Mouse (Mus musculus): ENCODE measurements around the gene Sipa1l1. TPM values are rescaled to one million over a fixed set of nuclear protein-coding genes. Genes with fewer than 3 reads are reported as not detected.

Sipa1l1 gene
- polyA plus RNA-seq, 1 experiment from 2014 or later: 4.3 TPM

GRCm38 (mm10) chr12:82306035-82306434 is 136.9 kb downstream of the Sipa1l1 start:
- Histone ChIP-seq H3K27ac (no peak overlapping the region), H3K9ac (no peak overlapping the region), H3K4me2 (no peak overlapping the region), H3K36me3 (no peaks in the 10 kb centered on the region), H3K9me3 (replicated peaks) (no peaks in the 10 kb centered on the region), H3K4me1 (replicated peaks) (no peaks in the 10 kb centered on the region), H3K4me3 (replicated peaks) (no peak overlapping the region), H3K27me3 (no peaks in the 10 kb centered on the region)
- no peak for ATAC-seq (ENCODE audit: low read depth)
- no peak for DNase-seq
- 61% methylated on average over 4 of the region's 4 CpGs for WGBS (ENCODE audit: insufficient replicate concordance)

GRCm38 (mm10) chr12:82311593-82311992 is 142.5 kb downstream of the Sipa1l1 start:
- H3K27me3 ChIP-seq: no peaks in the 10 kb centered on the region
- no peak overlapping the region for H3K27ac ChIP-seq
- H3K9me3 ChIP-seq (replicated peaks): no peaks in the 10 kb centered on the region
- H3K4me1 ChIP-seq (replicated peaks): 0 out of 2 replicates have a peak, but pooled peaks cover 3% of the 10 kb centered on the region
- no peak overlapping the region for H3K4me3 ChIP-seq (replicated peaks)
- H3K36me3 ChIP-seq: no peaks in the 10 kb centered on the region
- no peak overlapping the region for H3K9ac ChIP-seq
- no peak overlapping the region for H3K4me2 ChIP-seq
- WGBS (ENCODE audit: insufficient replicate concordance): 68% methylated on average over 2 of the region's 2 CpGs
- no peak for DNase-seq
- ATAC-seq (ENCODE audit: low read depth): no peak

GRCm38 (mm10) chr12:82312091-82312820 is 143.1 kb downstream of the Sipa1l1 start:
- ATAC-seq (ENCODE audit: low read depth) (no peak), DNase-seq (no peak)
- H3K4me3 ChIP-seq (replicated peaks): no peak overlapping the region
- 0 out of 2 replicates have a peak, but pooled peaks cover 3% of the 10 kb centered on the region for H3K4me1 ChIP-seq (replicated peaks)
- H3K9ac ChIP-seq: no peak overlapping the region
- no peaks in the 10 kb centered on the region for H3K36me3 ChIP-seq
- 66% methylated on average over 17 of the region's 17 CpGs for WGBS (ENCODE audit: insufficient replicate concordance)
- no peak overlapping the region for H3K27ac ChIP-seq
- H3K4me2 ChIP-seq: no peak overlapping the region
- H3K9me3 ChIP-seq (replicated peaks): no peaks in the 10 kb centered on the region
- H3K27me3 ChIP-seq: no peaks in the 10 kb centered on the region

- H3K36me3 ChIP-seq: no peaks in the 10 kb centered on the region
- H3K4me3 ChIP-seq (replicated peaks): no peak overlapping the region
- no peak overlapping the region for H3K9ac ChIP-seq
- H3K4me1 ChIP-seq (replicated peaks): 0 out of 2 replicates have a peak, but pooled peaks cover 3% of the 10 kb centered on the region
- H3K9me3 ChIP-seq (replicated peaks): no peaks in the 10 kb centered on the region
- H3K27me3 ChIP-seq: no peaks in the 10 kb centered on the region
- DNase-seq (no peak), ATAC-seq (ENCODE audit: low read depth) (no peak)
- no peak overlapping the region for H3K4me2 ChIP-seq
- WGBS (ENCODE audit: insufficient replicate concordance): 48% methylated on average over 3 of the region's 3 CpGs
- no peak overlapping the region for H3K27ac ChIP-seq
These were observed 144.0 kb downstream of the Sipa1l1 start for GRCm38 (mm10) chr12:82313091-82313490.

- H3K4me3 ChIP-seq (replicated peaks): no peak overlapping the region
- ATAC-seq (ENCODE audit: low read depth) (no peak), DNase-seq (no peak)
- no peak overlapping the region for H3K9ac ChIP-seq
- H3K4me1 ChIP-seq (replicated peaks): peaks cover 2% of the 10 kb centered on the region; the same call in 1 of the 2 replicates
- no peaks in the 10 kb centered on the region for H3K9me3 ChIP-seq (replicated peaks)
- H3K36me3 ChIP-seq: no peaks in the 10 kb centered on the region
- H3K27ac ChIP-seq: 0 out of 2 replicates have a peak overlapping the region, but pooled peaks have one; percentile 15
- WGBS (ENCODE audit: insufficient replicate concordance): 61% methylated on average over 7 of the region's 7 CpGs
- H3K27me3 ChIP-seq: no peaks in the 10 kb centered on the region
- H3K4me2 ChIP-seq: no peak overlapping the region
These were observed 150.5 kb downstream of the Sipa1l1 start for GRCm38 (mm10) chr12:82319436-82320131.

GRCm38 (mm10) chr12:82320204-82320603 is 151.1 kb downstream of the Sipa1l1 start:
- no peaks in the 10 kb centered on the region for H3K36me3 ChIP-seq
- 52% methylated on average over 3 of the region's 3 CpGs for WGBS (ENCODE audit: insufficient replicate concordance)
- H3K9me3 ChIP-seq (replicated peaks): no peaks in the 10 kb centered on the region
- no peaks in the 10 kb centered on the region for H3K27me3 ChIP-seq
- H3K27ac ChIP-seq: 0 out of 2 replicates have a peak overlapping the region, but pooled peaks have one; percentile 15
- DNase-seq: no peak
- H3K4me1 ChIP-seq (replicated peaks): peaks cover 2% of the 10 kb centered on the region; the same call in 1 of the 2 replicates
- ATAC-seq (ENCODE audit: low read depth): no peak
- H3K4me2 ChIP-seq: no peak overlapping the region
- H3K9ac ChIP-seq: no peak overlapping the region
- H3K4me3 ChIP-seq (replicated peaks): no peak overlapping the region

GRCm38 (mm10) chr12:82321397-82321796 is 152.3 kb downstream of the Sipa1l1 start:
- no peaks in the 10 kb centered on the region for H3K36me3 ChIP-seq
- WGBS (ENCODE audit: insufficient replicate concordance): 86% methylated on average over 8 of the region's 8 CpGs
- H3K9ac ChIP-seq: no peak overlapping the region
- H3K4me3 ChIP-seq (replicated peaks): no peak overlapping the region
- no peaks in the 10 kb centered on the region for H3K9me3 ChIP-seq (replicated peaks)
- no peak overlapping the region for H3K4me2 ChIP-seq
- DNase-seq (no peak), ATAC-seq (ENCODE audit: low read depth) (no peak)
- H3K27ac ChIP-seq: no peak overlapping the region
- H3K27me3 ChIP-seq: no peaks in the 10 kb centered on the region
- H3K4me1 ChIP-seq (replicated peaks): peaks cover 2% of the 10 kb centered on the region; the same call in 1 of the 2 replicates

- Histone ChIP-seq H3K36me3 (no peaks in the 10 kb centered on the region), H3K27ac (no peak overlapping the region), H3K27me3 (no peaks in the 10 kb centered on the region), H3K4me1 (replicated peaks) (peaks cover 2% of the 10 kb centered on the region; the same call in 1 of the 2 replicates), H3K9me3 (replicated peaks) (no peaks in the 10 kb centered on the region), H3K9ac (no peak overlapping the region), H3K4me3 (replicated peaks) (no peak overlapping the region), H3K4me2 (no peak overlapping the region)
- no peak for DNase-seq
- no peak for ATAC-seq (ENCODE audit: low read depth)
- WGBS (ENCODE audit: insufficient replicate concordance): 74% methylated on average over 2 of the region's 2 CpGs
These were observed 152.7 kb downstream of the Sipa1l1 start for GRCm38 (mm10) chr12:82321855-82322254.

GRCm38 (mm10) chr12:82322759-82323451 is 153.8 kb downstream of the Sipa1l1 start:
- ATAC-seq (ENCODE audit: low read depth) (no peak), DNase-seq (no peak)
- H3K4me3 ChIP-seq (replicated peaks): no peak overlapping the region
- H3K4me1 ChIP-seq (replicated peaks): peaks cover 2% of the 10 kb centered on the region; the same call in 1 of the 2 replicates
- no peak overlapping the region for H3K4me2 ChIP-seq
- 65% methylated on average over 7 of the region's 7 CpGs for WGBS (ENCODE audit: insufficient replicate concordance)
- no peaks in the 10 kb centered on the region for H3K36me3 ChIP-seq
- H3K9me3 ChIP-seq (replicated peaks): no peaks in the 10 kb centered on the region
- no peak overlapping the region for H3K9ac ChIP-seq
- no peaks in the 10 kb centered on the region for H3K27me3 ChIP-seq
- no peak overlapping the region for H3K27ac ChIP-seq

- no peak overlapping the region for H3K4me3 ChIP-seq (replicated peaks)
- no peak overlapping the region for H3K27ac ChIP-seq
- no peak for ATAC-seq (ENCODE audit: low read depth)
- H3K9me3 ChIP-seq (replicated peaks): no peaks in the 10 kb centered on the region
- 69% methylated on average over 5 of the region's 5 CpGs for WGBS (ENCODE audit: insufficient replicate concordance)
- H3K4me1 ChIP-seq (replicated peaks): peaks cover 2% of the 10 kb centered on the region; the same call in 1 of the 2 replicates
- no peaks in the 10 kb centered on the region for H3K36me3 ChIP-seq
- H3K27me3 ChIP-seq: no peaks in the 10 kb centered on the region
- H3K9ac ChIP-seq: no peak overlapping the region
- no peak overlapping the region for H3K4me2 ChIP-seq
- DNase-seq: no peak
These were observed 155.5 kb downstream of the Sipa1l1 start for GRCm38 (mm10) chr12:82324621-82325020.

- Histone ChIP-seq H3K27me3 (no peaks in the 10 kb centered on the region), H3K27ac (no peak overlapping the region), H3K9me3 (replicated peaks) (no peaks in the 10 kb centered on the region), H3K36me3 (no peaks in the 10 kb centered on the region), H3K9ac (no peak overlapping the region), H3K4me1 (replicated peaks) (peaks cover 2% of the 10 kb centered on the region; the same call in 1 of the 2 replicates), H3K4me2 (no peak overlapping the region), H3K4me3 (replicated peaks) (no peak overlapping the region)
- DNase-seq (no peak), ATAC-seq (ENCODE audit: low read depth) (no peak)
- 77% methylated on average over 3 of the region's 3 CpGs for WGBS (ENCODE audit: insufficient replicate concordance)
These were observed 156.4 kb downstream of the Sipa1l1 start for GRCm38 (mm10) chr12:82325502-82325901.

All from liver, embryonic 13.5 days (tissue).